ENCODE assay signal across 8 mouse cellular contexts in the genomic region with DNA sequence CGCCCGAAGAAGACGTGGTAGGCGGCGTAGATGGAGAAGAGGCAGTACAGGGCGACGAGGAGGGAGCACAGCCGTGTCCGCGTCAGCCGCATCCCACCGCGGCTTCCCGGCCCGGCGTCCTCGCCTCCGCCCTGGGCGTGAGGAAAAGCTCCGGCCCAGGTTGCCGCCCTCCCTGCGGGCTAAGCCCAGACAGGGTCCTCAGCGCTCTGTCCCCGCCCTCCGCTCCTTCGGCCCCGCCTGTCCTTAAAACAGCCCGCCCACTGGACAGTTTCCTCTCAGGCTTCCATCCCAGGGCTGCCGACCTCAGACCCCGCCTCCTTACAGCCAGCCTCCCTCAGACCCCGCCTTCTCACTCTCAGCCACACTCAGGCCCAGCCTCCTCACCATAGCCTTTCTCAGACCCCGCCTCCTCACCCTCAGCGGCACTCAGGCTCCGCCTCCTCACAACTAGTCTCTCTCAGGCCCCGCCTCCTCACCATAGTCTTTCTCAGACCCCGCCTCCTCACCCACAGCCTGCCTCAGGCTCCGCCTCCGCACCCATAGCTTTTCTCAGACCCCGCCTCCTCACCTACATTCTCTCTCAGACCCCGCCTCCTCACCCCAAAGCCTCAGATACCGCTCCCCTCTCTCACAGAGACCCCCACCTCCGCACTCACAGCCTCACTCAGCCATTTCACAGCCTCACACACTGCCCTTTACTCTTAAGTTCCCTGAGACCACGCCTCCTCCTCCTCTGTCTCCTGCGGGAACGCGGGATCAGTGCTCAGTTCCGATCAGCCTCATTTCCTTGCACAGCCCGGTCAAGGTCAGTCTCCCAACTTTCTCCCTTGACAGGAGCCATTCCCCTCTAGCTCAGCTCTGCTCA. TPM values are rescaled to one million over a fixed set of nuclear protein-coding genes. Genes with fewer than 3 reads are reported as not detected.
DNase-seq lines count a peak whose midpoint lies in the region; ATAC-seq and TF ChIP-seq lines count a peak whose summit lies in the region.

A gene (minus strand): TSS at position 392 of the 865 bp plus-strand sequence.

- TF ChIP-seq POLR2A in heart, adult 2 months (IDR thresholded peaks at IDR 0.05; ENCODE audit: insufficient read depth, low read depth, low read length): peak; percentile 78

- intact Hi-C loops in heart, adult 2 months (cut with DNase I): no loop called here

- H3K9ac ChIP-seq in embryonic facial prominence, embryonic 14.5 days (ENCODE audit: low read depth, low read length): peak within 1 kb of the TSS; percentile 92
- H3K9ac ChIP-seq in heart, adult 2 months (ENCODE audit: low read depth, low read length): peak within 1 kb of the TSS; percentile 95
- H3K9ac ChIP-seq in limb, embryonic 13.5 days: peak within 1 kb of the TSS; percentile 88
- peak within 1 kb of the TSS; percentile 92 for H3K9ac ChIP-seq in midbrain, embryonic 16.5 days (ENCODE audit: low read depth, low read length)

- peak within 1 kb of the TSS; percentile 85 for H3K4me3 ChIP-seq in embryonic facial prominence, embryonic 14.5 days (ENCODE audit: low read depth, low read length)
- peak within 1 kb of the TSS; percentile 57 for H3K4me3 ChIP-seq in heart, adult 2 months
- peak within 1 kb of the TSS; percentile 75 for H3K4me3 ChIP-seq in limb, embryonic 13.5 days
- H3K4me3 ChIP-seq in midbrain, embryonic 16.5 days (ENCODE audit: low read depth, low read length): peak within 1 kb of the TSS; percentile 71

- 2% methylated on average over 20 of the region's 48 CpGs for WGBS in embryonic facial prominence, embryonic 14.5 days
- 1% methylated on average over 48 of the region's 48 CpGs for WGBS in heart, adult 2 months
- under 1% methylated on average over 43 of the region's 48 CpGs for WGBS in limb, embryonic 13.5 days
- WGBS in midbrain, embryonic 16.5 days: 1% methylated on average over 45 of the region's 48 CpGs

- peak; percentile 98 for ATAC-seq in embryonic facial prominence, embryonic 14.5 days (ENCODE audit: low read depth)
- peak; percentile 97 for ATAC-seq in limb, embryonic 13.5 days (ENCODE audit: low FRiP score, low read depth)
- ATAC-seq in midbrain, embryonic 16.5 days: peak; percentile 98

- H3K27me3 ChIP-seq in embryonic facial prominence, embryonic 14.5 days (replicated peaks; ENCODE audit: control insufficient read depth, insufficient read depth, low read length): no peaks in the 10 kb centered on the region
- no peaks in the 10 kb centered on the region for H3K27me3 ChIP-seq in heart, adult 2 months (ENCODE audit: control insufficient read depth, insufficient read depth, low read length)
- H3K27me3 ChIP-seq in limb, embryonic 13.5 days: no peaks in the 10 kb centered on the region
- no peaks in the 10 kb centered on the region for H3K27me3 ChIP-seq in midbrain, embryonic 16.5 days (ENCODE audit: control insufficient read depth, insufficient read depth, low read depth, low read length)

- peaks cover 11% of the 10 kb centered on the region for H3K4me1 ChIP-seq in embryonic facial prominence, embryonic 14.5 days (ENCODE audit: control insufficient read depth, insufficient read depth, low read length)
- no peaks in the 10 kb centered on the region; the same call in 1 of the 2 replicates for H3K4me1 ChIP-seq in heart, adult 2 months (ENCODE audit: control insufficient read depth, insufficient read depth, low read length)
- H3K4me1 ChIP-seq in limb, embryonic 13.5 days: peaks cover 11% of the 10 kb centered on the region
- H3K4me1 ChIP-seq in midbrain, embryonic 16.5 days (ENCODE audit: control insufficient read depth, insufficient read depth, low read length): peaks cover 8% of the 10 kb centered on the region

- peak within 1 kb of the TSS; percentile 92 for H3K27ac ChIP-seq in embryonic facial prominence, embryonic 14.5 days (replicated peaks; ENCODE audit: low read depth, low read length)
- H3K27ac ChIP-seq in heart, adult 2 months: peak within 1 kb of the TSS; percentile 84
- peak within 1 kb of the TSS; percentile 87 for H3K27ac ChIP-seq in limb, embryonic 13.5 days
- peak within 1 kb of the TSS; percentile 86 for H3K27ac ChIP-seq in midbrain, embryonic 16.5 days (ENCODE audit: low read length)

- H3K36me3 ChIP-seq in embryonic facial prominence, embryonic 14.5 days (ENCODE audit: control insufficient read depth, insufficient read depth, low read length): peaks cover 18% of the 10 kb centered on the region
- H3K36me3 ChIP-seq in heart, adult 2 months (ENCODE audit: control insufficient read depth, insufficient read depth, low read length): peaks cover 9% of the 10 kb centered on the region
- peaks cover 13% of the 10 kb centered on the region for H3K36me3 ChIP-seq in limb, embryonic 13.5 days
- H3K36me3 ChIP-seq in midbrain, embryonic 16.5 days (ENCODE audit: control insufficient read depth, insufficient read depth, low read length): 0 out of 2 replicates have a peak, but pooled peaks cover 2% of the 10 kb centered on the region

- H3K4me2 ChIP-seq in embryonic facial prominence, embryonic 14.5 days (ENCODE audit: low read depth, low read length): peak within 1 kb of the TSS; percentile 74
- H3K4me2 ChIP-seq in limb, embryonic 13.5 days (replicated peaks): peak within 1 kb of the TSS; percentile 72
- H3K4me2 ChIP-seq in midbrain, embryonic 16.5 days (ENCODE audit: low read length): peak within 1 kb of the TSS; percentile 61

- no peak for TF ChIP-seq EP300 in heart, adult 2 months (IDR thresholded peaks at IDR 0.05; ENCODE audit: insufficient read depth, low read depth, low read length)

- DNase-seq in 3134 (ENCODE audit: extremely low read depth, insufficient read length, low spot score): peak; percentile 99
- peak; percentile 69 to 86 for DNase-seq in adrenal gland, postnatal 4 days (ENCODE audit: low spot score in 2 of 2)
- peak; percentile 98 for DNase-seq in embryonic facial prominence, embryonic 14.5 days (ENCODE audit: low spot score)
- peak; percentile 96 to 98 for DNase-seq in heart, adult 2 months
- peak; percentile 99 for DNase-seq in kidney, adult 8-10 months
- peak; percentile 67 to 91 for DNase-seq in spleen, postnatal 10 days (ENCODE audit: low spot score in 2 of 2)

- no peaks in the 10 kb centered on the region for H3K9me3 ChIP-seq in embryonic facial prominence, embryonic 14.5 days (ENCODE audit: control insufficient read depth, low read length)
- no peaks in the 10 kb centered on the region for H3K9me3 ChIP-seq in limb, embryonic 13.5 days
- no peaks in the 10 kb centered on the region for H3K9me3 ChIP-seq in midbrain, embryonic 16.5 days (replicated peaks; ENCODE audit: control insufficient read depth, low read length, poor library complexity, severe bottlenecking)

- no peaks in the 10 kb centered on the region for H3K79me2 ChIP-seq in heart, adult 2 months (replicated peaks; ENCODE audit: control insufficient read depth, insufficient read depth, low read length)

- TF ChIP-seq CTCF in heart, adult 2 months (IDR thresholded peaks at IDR 0.05): no peak

RNA-seq across cellular contexts. Expression of the gene that starts here (rescaled TPM):
- total RNA-seq in adrenal gland, postnatal 4 days (2021): 10 to 100 TPM; 61.2 to 63.4 TPM
- polyA plus RNA-seq in embryonic facial prominence, embryonic 14.5 days (2014; fragmentation: Nextera tagmentation; extraction: Ambion mirVana): 53.1 and 55.2 TPM in 2 replicates
- total RNA-seq in heart, adult 2 months (2021): 10 to 100 TPM; 36.4 to 38.8 TPM
- polyA plus RNA-seq in heart, adult 2 months (2012; rRNA removed): 4.9 and 9.2 TPM in 2 replicates
- 51.5 and 58.8 TPM in 2 replicates for polyA plus RNA-seq in limb, embryonic 13.5 days (2015; fragmentation: Nextera tagmentation; extraction: Ambion mirVana)
- 36.4 and 38.1 TPM in 2 replicates for polyA plus RNA-seq in midbrain, embryonic 16.5 days (2015; fragmentation: Nextera tagmentation; extraction: Ambion mirVana)

Comparison
In these comparisons a context has a peak if more than half of its experiments do, and no peak if none do; other contexts are left out.
1. Peak in every context shown above with its lines: DNase-seq, ATAC-seq, H3K4me3 ChIP-seq and H3K27ac ChIP-seq.